Mouse (Mus musculus) cortical plate, adult 2 months (tissue): ENCODE data around the gene Paqr5.

Source experiments
- CTCF ChIP-seq: fragments of 200-500 bp; IDR thresholded peaks from 2 replicates; pipeline ENCODE4 v1.5.1; 2011; ENCODE audit warnings: mild to moderate bottlenecking, control low read depth, low read length; ENCODE audit not compliant: insufficient read depth; ENCODE audit errors: extremely low read depth
- POLR2A ChIP-seq: fragments of 200-500 bp; IDR thresholded peaks from 2 replicates; pipeline ENCODE4 v1.6.1; 2011; ENCODE audit warnings: mild to moderate bottlenecking, low read length, control low read depth; ENCODE audit not compliant: insufficient read depth; ENCODE audit errors: extremely low read depth

DNA sequence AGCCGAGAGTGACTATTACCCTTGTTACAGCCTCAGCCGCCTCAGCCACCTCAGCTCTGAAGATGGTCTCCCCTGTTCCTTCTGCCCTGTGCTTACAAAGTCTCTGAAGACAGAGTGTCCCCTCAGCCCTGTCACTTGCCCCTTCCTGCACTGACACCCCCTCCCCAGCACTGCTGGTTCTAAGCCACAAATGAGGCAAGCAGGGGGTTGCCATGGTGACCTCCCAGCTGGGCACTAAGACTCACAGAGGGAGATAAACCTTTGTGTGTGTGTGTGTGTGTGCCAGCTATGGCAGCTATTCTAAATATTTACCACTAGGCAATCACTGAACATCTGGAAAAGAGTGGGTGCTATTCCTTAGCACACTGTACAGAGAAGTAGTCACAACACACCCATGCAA is 23.0 kb downstream of the Paqr5 start:
- TF ChIP-seq CTCF (no peak), POLR2A (no peak)
